Mouse (Mus musculus) small intestine, adult 2 months (tissue): Measurements from ENCODE around the gene Actr2. TPM values are rescaled to one million over a fixed set of nuclear protein-coding genes. Genes with fewer than 3 reads are reported as not detected.
"Not testable (repeated sequence)": the region's sequence is repeated elsewhere in the genome, so short reads cannot be mapped to it uniquely, and the experiment has no call there.

Experiments used
- H3K27ac ChIP-seq: fragments of 200-500 bp; 2 replicates; pipeline ENCODE4 v1.5.1; 2012; ENCODE audit warnings: low read depth, low read length, control low read depth, inconsistent platforms; ENCODE audit not compliant: insufficient read depth
- H3K27me3 ChIP-seq: fragments of 200-500 bp; 2 replicates; pipeline ENCODE4 v1.6.1; 2012; ENCODE audit warnings: mild to moderate bottlenecking, moderate library complexity, low read length, inconsistent platforms; ENCODE audit not compliant: control insufficient read depth, insufficient read depth
- H3K36me3 ChIP-seq: fragments of 200-500 bp; 2 replicates; pipeline ENCODE4 v1.6.1; 2012; ENCODE audit warnings: mild to moderate bottlenecking, low read length, control low read depth, inconsistent platforms; ENCODE audit not compliant: control insufficient read depth, insufficient read depth
- H3K4me1 ChIP-seq: fragments of 200-500 bp; 2 replicates; pipeline ENCODE4 v1.6.1; 2012; ENCODE audit warnings: low read length, inconsistent platforms, mixed read lengths; ENCODE audit not compliant: control insufficient read depth, insufficient read depth, insufficient read length
- H3K4me3 ChIP-seq: fragments of 200-500 bp; 2 replicates; pipeline ENCODE4 v1.5.1; 2012; ENCODE audit warnings: low read depth, mild to moderate bottlenecking, control low read depth, inconsistent platforms, low read length, moderate library complexity
- CTCF ChIP-seq: fragments of 200-500 bp; IDR thresholded peaks from 2 replicates; pipeline ENCODE4 v1.5.1; 2012; ENCODE audit warnings: low read depth, mild to moderate bottlenecking, control low read depth, inconsistent platforms, low read length, moderate library complexity, mixed read lengths; ENCODE audit not compliant: insufficient replicate concordance, insufficient read length; ENCODE audit errors: extremely low read depth
- POLR2A ChIP-seq: fragments of 200-500 bp; IDR thresholded peaks from 2 replicates; pipeline ENCODE4 v1.6.1; 2012; ENCODE audit warnings: low read depth, mild to moderate bottlenecking, control low read depth, inconsistent platforms, low read length, moderate library complexity
- WGBS: fragments of 180-500 bp; shearing (Covaris S2); methylation state at CpG from one replicate; pipeline ENCODE4 v1.1.7; 2018; 5-methylcytosine and 5-hydroxymethylcytosine counted together
- polyA plus RNA-seq: library from polyadenylated mRNA; depleted of rRNA; stranded (reverse); fragments of >200 nt; gene quantifications from 2 replicates; pipeline ENCODE4 v1.2.3, GENCODE M21; 2012

Gene Actr2
- polyA plus RNA-seq, 1 experiment, result 10.7 TPM

DNA sequence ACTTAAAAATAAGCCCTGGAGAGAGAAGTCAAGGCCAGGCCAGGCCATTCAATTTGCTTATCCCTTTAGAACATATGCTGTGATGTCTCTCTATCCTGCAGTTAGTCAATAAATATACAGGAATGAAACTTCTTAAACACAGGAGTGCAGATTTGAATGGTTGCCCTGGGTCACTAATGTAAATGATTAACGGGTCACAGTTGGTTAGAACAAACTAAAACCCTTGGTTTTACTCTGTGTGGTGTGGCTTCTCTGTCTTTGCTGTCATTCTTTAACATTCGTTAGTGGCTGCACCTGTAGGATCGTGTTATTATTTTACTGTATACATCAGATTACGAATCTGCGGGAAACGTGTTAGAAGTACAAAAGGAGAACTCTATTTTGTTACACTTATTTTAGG, 23.6 kb upstream of the Actr2 start:
- Histone ChIP-seq H3K4me3 (no peak overlapping the region), H3K27me3 (no peaks in the 10 kb centered on the region), H3K27ac (no peak overlapping the region), H3K4me1 (no peaks in the 10 kb centered on the region), H3K36me3 (no peaks in the 10 kb centered on the region)
- WGBS, result 33% methylated on average over 6 of the region's 6 CpGs
- TF ChIP-seq CTCF, result no peak
- TF ChIP-seq POLR2A, result no peak

DNA sequence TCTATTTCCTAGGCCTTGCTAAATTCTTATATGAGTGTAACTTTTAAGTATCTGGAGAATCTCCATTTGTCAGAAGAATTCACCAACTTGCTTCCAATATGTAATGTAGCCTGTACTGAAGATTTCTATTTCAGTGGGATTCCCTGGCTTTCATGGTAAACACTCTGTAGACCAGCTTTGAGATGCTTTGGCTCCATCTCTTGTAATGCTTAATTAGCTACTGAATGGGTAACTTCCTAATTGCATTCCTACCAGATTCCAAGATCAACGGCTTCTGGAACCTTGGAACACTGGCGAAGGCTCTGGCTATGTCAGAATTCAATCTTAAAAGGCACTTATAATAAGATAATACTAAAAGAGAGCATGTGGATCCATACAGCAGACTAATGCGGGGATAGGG, 22.2 kb upstream of the Actr2 start:
- H3K4me3 ChIP-seq, H3K27ac ChIP-seq, H3K27me3 ChIP-seq, H3K4me1 ChIP-seq, H3K36me3 ChIP-seq: not testable (repeated sequence)
- 91% methylated on average over 3 of the region's 3 CpGs for WGBS

DNA sequence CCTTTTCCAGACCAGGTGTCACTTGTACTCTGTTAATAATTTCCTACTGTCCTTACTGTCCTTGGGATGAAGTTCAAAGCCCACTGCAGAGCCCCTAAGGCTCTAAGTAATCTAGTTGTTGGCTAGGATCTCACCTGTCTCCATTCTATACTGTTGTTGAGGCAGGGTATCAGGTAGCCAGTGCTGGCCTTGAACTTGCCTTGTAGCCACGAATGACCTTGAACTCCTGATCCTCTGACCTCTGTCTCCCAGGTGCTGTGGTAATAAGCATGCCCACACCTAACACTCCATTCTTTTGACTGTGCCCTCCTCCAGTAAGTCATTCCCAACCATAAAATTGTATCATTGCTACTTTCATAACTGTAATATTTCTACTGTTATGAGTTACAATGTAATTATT, 21.0 kb upstream of the Actr2 start:
- Histone ChIP-seq H3K27ac (no peak overlapping the region), H3K36me3 (no peaks in the 10 kb centered on the region), H3K4me3 (no peak overlapping the region), H3K27me3 (no peaks in the 10 kb centered on the region), H3K4me1 (no peaks in the 10 kb centered on the region)
- WGBS, result 85% methylated on average over 1 of the region's 1 CpGs
- TF ChIP-seq POLR2A, result no peak
- no peak for TF ChIP-seq CTCF

DNA sequence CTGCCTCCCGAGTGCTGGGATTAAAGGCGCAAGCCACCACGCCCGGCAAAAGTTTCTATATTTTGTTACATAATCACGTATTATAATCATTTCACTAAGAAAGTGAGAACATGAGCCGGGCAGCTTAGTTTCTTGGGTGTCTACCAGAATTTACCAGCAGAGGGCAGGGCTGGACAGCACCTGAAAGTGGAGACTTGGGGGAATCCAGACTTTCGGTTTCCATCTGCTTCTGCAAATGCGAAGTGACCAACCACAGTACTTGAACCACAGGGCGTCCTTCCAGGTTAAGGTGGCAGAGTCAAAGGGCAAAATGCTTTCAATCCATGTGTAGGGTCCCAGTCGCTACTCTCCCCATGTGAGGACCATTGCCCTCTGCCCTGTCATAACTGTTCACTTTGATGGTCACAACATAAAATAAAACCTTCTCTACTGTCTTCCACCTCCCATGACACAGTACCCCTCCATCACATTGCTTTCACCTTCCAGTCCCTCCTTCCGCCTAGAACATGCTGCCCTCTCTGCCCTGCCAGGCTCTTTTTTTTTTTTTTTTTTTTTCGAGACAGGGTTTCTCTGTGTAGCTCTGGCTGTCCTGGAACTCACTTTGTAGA, 20.3 kb upstream of the Actr2 start:
- peak overlapping the region; percentile 17; the same call in 1 of the 2 replicates for H3K4me3 ChIP-seq
- no peak overlapping the region for H3K27ac ChIP-seq
- no peaks in the 10 kb centered on the region for H3K36me3 ChIP-seq
- no peaks in the 10 kb centered on the region for H3K4me1 ChIP-seq
- WGBS, result 14% methylated on average over 12 of the region's 12 CpGs
- no peaks in the 10 kb centered on the region for H3K27me3 ChIP-seq
- TF ChIP-seq POLR2A (no peak), CTCF (peak; percentile 83; the same call in 1 of the 2 replicates)

DNA sequence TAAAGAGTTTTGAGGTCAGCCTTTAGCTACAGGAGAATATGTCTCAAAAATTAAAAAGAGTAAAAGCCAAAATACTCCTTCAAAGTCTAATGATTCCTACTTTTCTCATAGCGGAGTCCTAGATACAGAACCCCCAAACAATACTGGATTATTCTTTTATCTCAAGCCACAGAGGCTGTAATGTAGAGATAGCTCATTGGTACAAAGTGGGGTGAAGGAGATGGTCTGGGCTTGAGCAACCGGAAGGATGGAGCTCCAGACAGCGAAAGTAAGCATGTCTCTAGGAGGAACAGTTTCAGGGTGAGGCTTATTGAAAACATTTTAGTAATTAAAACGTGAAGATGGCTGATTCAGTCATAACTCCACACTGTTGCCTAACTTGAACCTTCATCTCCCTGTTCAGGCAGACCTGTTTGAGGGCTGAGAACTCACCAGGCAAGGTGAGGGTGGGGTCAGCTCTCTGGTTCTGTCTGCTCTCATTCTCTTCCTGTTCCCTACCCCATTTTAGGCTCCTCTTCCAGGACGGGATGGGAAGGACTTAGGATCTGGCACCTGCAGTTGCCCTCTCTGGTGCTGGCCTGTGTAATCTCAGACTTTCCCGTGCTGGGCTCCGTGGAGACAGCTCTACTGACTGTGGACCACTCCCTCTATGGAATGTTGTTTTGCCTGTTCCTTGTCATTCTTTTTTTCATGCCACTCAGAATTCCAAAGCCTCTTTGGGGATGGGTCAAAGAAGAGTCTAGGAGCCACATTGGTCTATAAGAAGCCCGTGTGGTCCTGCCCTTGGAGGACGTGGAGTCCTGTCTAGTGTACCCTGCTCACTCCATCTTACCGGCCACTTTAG, 14.2 kb upstream of the Actr2 start:
- TF ChIP-seq CTCF, result no peak
- no peak for TF ChIP-seq POLR2A
- 53% methylated on average over 10 of the region's 10 CpGs for WGBS
- H3K27ac ChIP-seq, result no peak overlapping the region
- H3K4me3 ChIP-seq, result no peak overlapping the region
- no peaks in the 10 kb centered on the region for H3K36me3 ChIP-seq
- H3K4me1 ChIP-seq, result no peaks in the 10 kb centered on the region
- H3K27me3 ChIP-seq, result no peaks in the 10 kb centered on the region

GRCm38 (mm10) chr11:20125423-20125822, 12.7 kb upstream of the Actr2 start:
- 65% methylated on average over 1 of the region's 1 CpGs for WGBS
- no peaks in the 10 kb centered on the region for H3K27me3 ChIP-seq
- no peak overlapping the region for H3K4me3 ChIP-seq
- no peak for TF ChIP-seq CTCF
- TF ChIP-seq POLR2A, result no peak
- no peak overlapping the region for H3K27ac ChIP-seq
- no peaks in the 10 kb centered on the region for H3K36me3 ChIP-seq
- no peaks in the 10 kb centered on the region for H3K4me1 ChIP-seq

- Histone ChIP-seq H3K4me3 (no peak overlapping the region), H3K27ac (peak overlapping the region; percentile 64), H3K36me3 (no peaks in the 10 kb centered on the region), H3K27me3 (no peaks in the 10 kb centered on the region), H3K4me1 (peaks cover 2% of the 10 kb centered on the region; the same call in 1 of the 2 replicates)
- TF ChIP-seq CTCF (no peak), POLR2A (no peak)
- 82% methylated on average over 4 of the region's 4 CpGs for WGBS
Observed at GRCm38 (mm10) chr11:20116701-20117100, 4.0 kb upstream of the Actr2 start.

DNA sequence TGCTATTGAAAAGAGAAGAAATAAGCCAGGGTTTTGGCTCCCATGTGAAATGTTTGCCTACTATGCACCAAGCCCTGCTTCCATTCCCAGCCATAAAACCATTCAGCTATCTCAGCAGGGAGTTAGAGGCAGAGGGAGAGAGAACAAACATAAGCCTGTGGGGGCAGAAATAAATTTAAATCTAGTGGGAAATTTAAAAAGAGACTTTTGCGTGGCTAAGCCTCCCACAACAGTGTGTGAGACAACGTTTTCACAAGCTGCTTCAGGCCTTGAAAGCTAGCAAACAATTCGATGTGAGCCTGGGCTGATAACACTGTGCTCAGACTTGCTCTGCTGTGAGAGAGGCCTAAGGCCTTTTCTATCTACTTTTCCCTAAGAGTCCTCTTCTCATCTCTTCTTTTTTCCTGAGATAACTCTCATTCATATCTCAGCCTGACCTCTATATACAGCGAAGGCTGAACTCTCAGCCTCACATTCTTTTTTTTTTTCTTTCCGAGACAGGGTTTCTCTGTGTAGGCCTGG, 3.4 kb upstream of the Actr2 start:
- H3K36me3 ChIP-seq, result no peaks in the 10 kb centered on the region
- peaks cover 2% of the 10 kb centered on the region; the same call in 1 of the 2 replicates for H3K4me1 ChIP-seq
- H3K27me3 ChIP-seq, result no peaks in the 10 kb centered on the region
- H3K27ac ChIP-seq, result no peak overlapping the region
- no peak for TF ChIP-seq CTCF
- no peak for TF ChIP-seq POLR2A
- H3K4me3 ChIP-seq, result no peak overlapping the region
- WGBS, result 88% methylated on average over 5 of the region's 5 CpGs
